Mouse (Mus musculus) layer of hippocampus, adult 11-12 months (tissue): ENCODE measurements around the gene Gabarapl2.

ENCODE experiments used
- DNase-seq: peaks from one replicate; pipeline ENCODE4 v3.0.0; 2022; ENCODE audit warnings: low spot score

The Gabarapl2 gene

GRCm38 (mm10) chr8:111968541-111968940, 28.0 kb downstream of the Gabarapl2 start:
- no peak for DNase-seq

DNA sequence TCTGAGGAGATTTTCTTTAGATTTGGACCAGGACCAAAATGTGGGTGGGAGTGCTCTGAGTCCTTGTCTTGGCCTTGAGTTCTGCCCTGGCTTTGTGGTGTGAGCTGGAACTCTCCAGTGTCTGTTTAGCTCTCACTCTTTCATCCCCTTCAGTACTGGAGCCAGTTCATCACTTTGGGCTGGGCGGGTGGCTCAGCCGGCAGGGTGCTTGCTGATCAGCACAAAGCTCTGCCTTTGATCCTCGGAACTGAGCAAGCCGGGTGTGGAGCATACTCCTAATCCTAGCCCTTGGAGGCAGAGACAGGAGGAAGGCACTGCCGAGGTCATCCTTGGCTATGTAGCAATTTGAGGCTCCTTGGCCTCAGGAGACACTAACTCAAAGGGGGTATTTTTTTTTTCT, 28.5 kb downstream of the Gabarapl2 start:
- no peak for DNase-seq

- no peak for DNase-seq
Measured at GRCm38 (mm10) chr8:111974138-111974537, 33.6 kb downstream of the Gabarapl2 start.

DNA sequence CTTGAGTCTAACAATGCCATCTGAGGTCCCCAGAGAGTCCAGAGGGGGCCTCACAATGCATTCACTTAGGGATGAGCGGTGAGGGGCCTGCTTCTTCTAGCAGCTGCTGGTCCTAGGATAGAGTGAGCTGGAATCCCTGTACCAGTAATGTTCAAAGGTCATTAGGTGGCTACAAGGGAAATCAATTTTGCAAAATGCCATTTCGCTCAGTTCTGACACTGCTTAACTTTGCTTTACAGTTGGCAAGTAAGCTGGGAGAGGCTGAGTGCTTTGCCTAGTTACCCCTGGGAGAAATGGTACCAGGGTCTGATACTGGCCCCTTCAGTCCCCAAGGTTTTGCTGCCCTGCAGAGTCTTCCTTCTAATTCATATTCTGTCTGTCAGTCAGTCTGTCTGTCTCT, 35.2 kb downstream of the Gabarapl2 start:
- DNase-seq, result no peak

DNA sequence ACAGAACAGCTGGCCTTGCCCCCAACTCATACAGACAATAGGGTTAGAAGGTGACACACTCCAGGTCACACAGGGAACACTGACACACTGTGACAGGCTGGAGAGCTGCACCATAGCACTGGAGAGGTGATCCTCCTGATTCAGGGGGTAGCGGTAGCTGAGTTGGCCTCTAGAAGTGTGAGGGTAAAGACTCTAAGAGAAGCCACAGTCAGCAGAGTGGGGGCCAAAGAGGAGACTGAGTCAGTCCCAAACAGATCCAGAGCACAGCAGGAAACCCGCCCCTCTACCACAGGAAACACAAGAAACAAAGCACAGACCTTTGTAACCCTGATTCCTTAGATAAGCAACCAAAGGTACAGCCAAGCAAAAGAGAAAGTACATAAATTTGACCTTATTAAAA, 35.8 kb downstream of the Gabarapl2 start:
- DNase-seq, result no peak

DNA sequence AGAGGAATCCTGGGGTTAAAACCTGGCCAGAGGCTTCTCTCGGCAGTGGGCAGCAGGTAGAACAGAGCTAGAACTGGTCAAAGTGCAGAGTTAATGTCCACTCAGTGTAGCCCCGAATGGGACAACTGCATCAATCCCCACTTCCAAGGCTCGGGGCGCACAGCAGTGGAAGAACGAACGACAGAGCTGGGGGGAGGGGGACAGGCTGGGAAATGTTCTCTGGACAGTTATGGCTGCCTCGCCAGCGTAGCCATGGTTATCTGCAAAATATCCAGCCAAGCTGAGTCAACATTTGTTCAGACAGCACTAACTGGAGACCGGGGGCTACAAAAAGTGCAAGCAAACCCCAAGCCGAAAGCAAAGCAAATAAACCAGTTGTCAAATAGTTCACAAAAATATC, 37.6 kb downstream of the Gabarapl2 start:
- DNase-seq, result no peak

- no peak for DNase-seq
Measured at GRCm38 (mm10) chr8:111982116-111982515, 41.6 kb downstream of the Gabarapl2 start.

GRCm38 (mm10) chr8:111984511-111984910, 44.0 kb downstream of the Gabarapl2 start:
- no peak for DNase-seq

- DNase-seq, result peak; percentile 83
Measured at GRCm38 (mm10) chr8:111989911-111990310, 49.4 kb downstream of the Gabarapl2 start.

- no peak for DNase-seq
Measured at GRCm38 (mm10) chr8:111991278-111991677, 50.8 kb downstream of the Gabarapl2 start.

GRCm38 (mm10) chr8:111992013-111992702, 51.7 kb downstream of the Gabarapl2 start, which contains the start of gene Adat1:
Gene Adat1, minus strand, starts transcription at chr8:111992302.
- peak; percentile 88 for DNase-seq

DNA sequence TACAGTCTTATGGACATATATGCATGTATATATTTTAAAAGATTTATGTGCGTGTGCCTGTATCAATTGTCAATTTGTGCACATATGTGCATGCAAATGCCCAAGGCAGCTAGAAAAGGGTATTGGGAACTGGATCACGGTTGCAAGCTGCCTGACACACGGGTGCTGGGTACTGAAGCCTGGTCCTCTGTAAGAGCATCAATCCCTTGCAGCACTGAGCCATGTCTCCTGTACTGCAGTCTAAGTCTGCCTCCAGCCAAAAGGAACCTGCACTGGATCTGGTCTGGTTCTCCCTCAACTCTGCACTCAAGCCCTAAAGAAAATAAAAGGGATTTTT, 52.2 kb downstream of the Gabarapl2 start:
- DNase-seq, result no peak
